Mouse (Mus musculus): ENCODE results near the gene Tppp3. TPM values are rescaled to one million over a fixed set of nuclear protein-coding genes. Genes with fewer than 3 reads are reported as not detected.
A peak's percentile ranks its signal among the peaks of the same experiment; 100 is the strongest.

Tppp3 gene
- total and polyA plus RNA-seq, 3 experiments: 35.0 to 73.7 (median 48.8) TPM

DNA sequence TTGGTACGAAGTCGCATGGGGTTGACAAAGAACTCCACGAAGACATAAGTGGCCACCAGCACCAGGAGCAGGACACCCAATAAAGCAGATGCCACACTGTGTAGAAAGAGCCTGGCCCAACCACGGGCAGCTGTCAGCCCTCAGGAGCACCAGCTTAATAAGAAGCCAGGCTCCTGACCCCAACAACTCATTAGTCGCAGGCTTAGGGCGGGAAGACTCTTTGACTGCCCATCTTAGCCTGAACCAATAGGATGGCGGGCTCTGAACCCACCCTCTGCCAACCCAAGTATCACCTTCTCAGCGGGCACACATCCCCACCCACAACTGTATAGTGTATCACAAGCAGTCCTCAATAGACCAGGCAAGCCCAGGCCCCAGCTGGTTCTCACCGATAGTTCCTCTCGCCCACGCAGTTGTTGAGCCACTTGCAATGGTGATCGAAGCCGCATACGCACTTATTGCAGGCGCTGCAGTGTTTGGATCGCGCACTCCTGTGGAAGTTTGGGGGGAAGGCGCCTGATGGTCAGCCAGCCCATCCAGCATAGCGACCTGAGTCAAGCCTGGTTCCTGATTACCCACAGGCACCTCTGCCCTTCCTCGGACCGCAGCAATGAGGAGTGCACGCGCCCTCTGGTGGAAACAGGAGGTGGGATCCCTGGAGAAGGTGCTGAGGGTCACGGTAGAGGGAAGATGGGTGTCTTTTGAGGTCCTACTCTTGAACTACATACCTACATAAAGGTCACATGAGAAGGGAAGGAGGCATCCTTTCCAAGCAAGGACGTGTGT, 5.5 kb upstream of the Tppp3 start:
- intact Hi-C loops (cut with DNase I): loop anchor here (2.0 to 5.0 kb wide), 3 partner anchors 35 to 120 kb away; partner anchors contain the start of genes Kctd19 and Lrrc36

GRCm38 (mm10) chr8:105476161-105476560, 4.8 kb upstream of the Tppp3 start:
- Histone ChIP-seq H3K79me2 (replicated peaks; ENCODE audit: control insufficient read depth, insufficient read depth, low read length) (no peaks in the 10 kb centered on the region), H3K27ac (peak overlapping the region; percentile 76), H3K4me3 (no peak overlapping the region), H3K4me1 (ENCODE audit: control insufficient read depth, insufficient read depth, low read length) (peaks cover 16% of the 10 kb centered on the region), H3K36me3 (ENCODE audit: control insufficient read depth, insufficient read depth, low read length) (no peaks in the 10 kb centered on the region; the same call in 1 of the 2 replicates), H3K27me3 (ENCODE audit: control insufficient read depth, insufficient read depth, low read length) (no peaks in the 10 kb centered on the region), H3K9ac (ENCODE audit: low read depth, low read length) (no peak overlapping the region)
- peak in 1 of 2 experiments; percentile 19 for DNase-seq
- WGBS: 92% methylated on average over 7 of the region's 7 CpGs
- TF ChIP-seq EP300 (IDR thresholded peaks at IDR 0.05; ENCODE audit: insufficient read depth, low read depth, low read length) (no peak), CTCF (IDR thresholded peaks at IDR 0.05) (no peak)
- intact Hi-C loops (cut with DNase I): loop anchor here (2.0 to 5.0 kb wide), 3 partner anchors 34 to 119 kb away; partner anchors contain the start of genes Kctd19 and Lrrc36

More for the DNA sequence above, 5.5 kb upstream of the Tppp3 start:
- H3K36me3 ChIP-seq (ENCODE audit: control insufficient read depth, insufficient read depth, low read length): no peaks in the 10 kb centered on the region; the same call in 1 of the 2 replicates
- peaks cover 13% of the 10 kb centered on the region for H3K4me1 ChIP-seq (ENCODE audit: control insufficient read depth, insufficient read depth, low read length)
- peak; percentile 71 to 78 for DNase-seq
- H3K9ac ChIP-seq (ENCODE audit: low read depth, low read length): no peak overlapping the region
- no peaks in the 10 kb centered on the region for H3K27me3 ChIP-seq (ENCODE audit: control insufficient read depth, insufficient read depth, low read length)
- H3K79me2 ChIP-seq (replicated peaks; ENCODE audit: control insufficient read depth, insufficient read depth, low read length): no peaks in the 10 kb centered on the region
- H3K27ac ChIP-seq: no peak overlapping the region; the same call in 1 of the 2 replicates
- WGBS: 54% methylated on average over 25 of the region's 25 CpGs
- no peak overlapping the region for H3K4me3 ChIP-seq
- TF ChIP-seq EP300 (IDR thresholded peaks at IDR 0.05; ENCODE audit: insufficient read depth, low read depth, low read length) (0 out of 2 replicates have a peak, but pooled peaks have one; percentile 33), CTCF (IDR thresholded peaks at IDR 0.05) (peak; percentile 91), POLR2A (IDR thresholded peaks at IDR 0.05; ENCODE audit: insufficient read depth, low read depth, low read length) (no peak)

GRCm38 (mm10) chr8:105475742-105476141, 4.4 kb upstream of the Tppp3 start:
- Histone ChIP-seq H3K4me1 (ENCODE audit: control insufficient read depth, insufficient read depth, low read length) (peaks cover 16% of the 10 kb centered on the region), H3K27me3 (ENCODE audit: control insufficient read depth, insufficient read depth, low read length) (no peaks in the 10 kb centered on the region), H3K79me2 (replicated peaks; ENCODE audit: control insufficient read depth, insufficient read depth, low read length) (no peaks in the 10 kb centered on the region), H3K27ac (peak overlapping the region; percentile 76), H3K9ac (ENCODE audit: low read depth, low read length) (no peak overlapping the region), H3K4me3 (no peak overlapping the region), H3K36me3 (ENCODE audit: control insufficient read depth, insufficient read depth, low read length) (no peaks in the 10 kb centered on the region; the same call in 1 of the 2 replicates)
- peak in 1 of 2 experiments; percentile 25 for DNase-seq
- intact Hi-C loops (cut with DNase I): loop anchor here (2.0 to 5.0 kb wide), 3 partner anchors 33 to 118 kb away; partner anchors contain the start of genes Kctd19 and Lrrc36
- WGBS: 87% methylated on average over 8 of the region's 8 CpGs
- no peak for TF ChIP-seq CTCF (IDR thresholded peaks at IDR 0.05)
- TF ChIP-seq EP300 (IDR thresholded peaks at IDR 0.05; ENCODE audit: insufficient read depth, low read depth, low read length): no peak
- TF ChIP-seq POLR2A (IDR thresholded peaks at IDR 0.05; ENCODE audit: insufficient read depth, low read depth, low read length): no peak

DNA sequence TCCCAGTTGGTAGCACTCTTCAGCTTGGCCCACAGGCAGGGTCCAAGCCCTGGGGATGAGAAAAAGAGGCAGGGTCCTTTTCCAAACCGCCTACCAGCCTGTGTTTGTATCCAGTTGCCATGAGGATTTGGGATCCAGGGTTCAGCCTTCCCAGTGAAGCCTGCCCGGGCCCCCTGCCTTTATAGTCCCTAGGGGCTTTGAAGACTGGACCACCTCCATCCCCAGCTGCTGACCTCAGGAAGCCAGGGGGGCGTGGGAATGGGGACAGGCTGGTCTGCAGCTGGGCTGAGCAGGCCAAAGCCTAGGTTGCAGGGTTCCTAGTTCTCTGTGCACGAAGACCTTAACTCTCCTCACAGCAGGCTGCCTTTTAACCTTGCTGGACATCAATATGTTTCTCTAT, 3.9 kb upstream of the Tppp3 start:
- peak overlapping the region; percentile 76 for H3K27ac ChIP-seq
- WGBS: 62% methylated on average over 4 of the region's 4 CpGs
- DNase-seq: peak; percentile 79 to 80
- peaks cover 17% of the 10 kb centered on the region for H3K4me1 ChIP-seq (ENCODE audit: control insufficient read depth, insufficient read depth, low read length)
- 0 out of 2 replicates have a peak overlapping the region, but pooled peaks have one; percentile 4 for H3K9ac ChIP-seq (ENCODE audit: low read depth, low read length)
- no peak for TF ChIP-seq CTCF (IDR thresholded peaks at IDR 0.05)
- no peak for TF ChIP-seq EP300 (IDR thresholded peaks at IDR 0.05; ENCODE audit: insufficient read depth, low read depth, low read length)
- TF ChIP-seq POLR2A (IDR thresholded peaks at IDR 0.05; ENCODE audit: insufficient read depth, low read depth, low read length): no peak
- no peak overlapping the region for H3K4me3 ChIP-seq
- intact Hi-C loops (cut with DNase I): loop anchor here (5.0 kb wide), 2 partner anchors 33 to 118 kb away; no protein-coding TSS in a partner anchor
- H3K36me3 ChIP-seq (ENCODE audit: control insufficient read depth, insufficient read depth, low read length): no peaks in the 10 kb centered on the region; the same call in 1 of the 2 replicates
- no peaks in the 10 kb centered on the region for H3K79me2 ChIP-seq (replicated peaks; ENCODE audit: control insufficient read depth, insufficient read depth, low read length)
- H3K27me3 ChIP-seq (ENCODE audit: control insufficient read depth, insufficient read depth, low read length): no peaks in the 10 kb centered on the region

GRCm38 (mm10) chr8:105474680-105475079, 3.4 kb upstream of the Tppp3 start:
- TF ChIP-seq CTCF (IDR thresholded peaks at IDR 0.05): no peak
- TF ChIP-seq POLR2A (IDR thresholded peaks at IDR 0.05; ENCODE audit: insufficient read depth, low read depth, low read length): no peak
- TF ChIP-seq EP300 (IDR thresholded peaks at IDR 0.05; ENCODE audit: insufficient read depth, low read depth, low read length): no peak
- Histone ChIP-seq H3K4me1 (ENCODE audit: control insufficient read depth, insufficient read depth, low read length) (peaks cover 21% of the 10 kb centered on the region), H3K36me3 (ENCODE audit: control insufficient read depth, insufficient read depth, low read length) (no peaks in the 10 kb centered on the region; the same call in 1 of the 2 replicates), H3K9ac (ENCODE audit: low read depth, low read length) (no peak overlapping the region), H3K79me2 (replicated peaks; ENCODE audit: control insufficient read depth, insufficient read depth, low read length) (no peaks in the 10 kb centered on the region), H3K4me3 (0 out of 2 replicates have a peak overlapping the region, but pooled peaks have one; percentile 15), H3K27me3 (ENCODE audit: control insufficient read depth, insufficient read depth, low read length) (no peaks in the 10 kb centered on the region), H3K27ac (peak overlapping the region; percentile 76)
- 26% methylated on average over 5 of the region's 5 CpGs for WGBS
- no peak for DNase-seq
- intact Hi-C loops (cut with DNase I): loop anchor here (5.0 kb wide), 2 partner anchors 32 to 117 kb away; no protein-coding TSS in a partner anchor
